14 mouse cellular contexts compared by ENCODE assay signal in genomic region chr6:29509086-29509485, GRCm38 (mm10). TPM values are rescaled to one million over a fixed set of nuclear protein-coding genes. Genes with fewer than 3 reads are reported as not detected.
DNase-seq lines count a peak whose midpoint lies in the region; ATAC-seq lines count a peak whose summit lies in the region.
"Had no signal": no experiment of that assay in that cellular context is flagged by ENCODE, and none has a peak within 500 bp of the region (broad histone marks: within the 10 kb centered on the region; RNA-seq: fewer than 3 reads in every experiment).

No protein-coding gene starts in this region.

- no peak for ATAC-seq in kidney, embryonic 16.5 days (ENCODE audit: low FRiP score, low TSS enrichment)
- peak; percentile 38; the same call in 1 of the 2 replicates for ATAC-seq in stomach, embryonic 14.5 days (ENCODE audit: insufficient number of reproducible peaks, insufficient read depth, low FRiP score, low read depth)

- no peak overlapping the region for H3K9ac ChIP-seq in kidney, embryonic 16.5 days (replicated peaks; ENCODE audit: low read length)
- H3K9ac ChIP-seq in stomach, embryonic 14.5 days (replicated peaks; ENCODE audit: low read depth, low read length): no peak overlapping the region
- H3K9ac ChIP-seq: hindbrain, embryonic 15.5 days had no signal

- DNase-seq in kidney, adult 11 months: no peak
- DNase-seq in gastrocnemius, postnatal 25 days: peak; percentile 70
- peak; percentile 36 for DNase-seq in heart, postnatal 25 days (ENCODE audit: low spot score)
- DNase-seq in frontal cortex, postnatal 14 days (ENCODE audit: low spot score in 2 of 2): no peak
- no peak for DNase-seq in adrenal gland, postnatal 4 days (ENCODE audit: low spot score in 2 of 2)
- DNase-seq in frontal cortex, postnatal 10 days (ENCODE audit: low spot score in 2 of 2): no peak
- DNase-seq: cerebellum, adult 8-10 months; thymus, postnatal 25 days had no signal

- no peak overlapping the region for H3K4me2 ChIP-seq in kidney, embryonic 16.5 days (replicated peaks; ENCODE audit: low read depth, low read length)
- H3K4me2 ChIP-seq in stomach, embryonic 14.5 days (replicated peaks; ENCODE audit: low read depth, low read length): no peak overlapping the region
- H3K4me2 ChIP-seq: hindbrain, embryonic 15.5 days had no signal

- intact Hi-C loops in heart, postnatal 25 days (cut with DNase I): no loop called here

- no peak overlapping the region for H3K4me3 ChIP-seq in kidney, embryonic 16.5 days (ENCODE audit: low read length)
- no peak overlapping the region for H3K4me3 ChIP-seq in stomach, embryonic 14.5 days (ENCODE audit: low read depth, low read length)
- H3K4me3 ChIP-seq: hindbrain, embryonic 15.5 days had no signal

- no peaks in the 10 kb centered on the region for H3K9me3 ChIP-seq in kidney, embryonic 16.5 days (ENCODE audit: low read length)
- H3K9me3 ChIP-seq in stomach, embryonic 14.5 days (ENCODE audit: control insufficient read depth, low read depth, low read length): no peaks in the 10 kb centered on the region
- H3K9me3 ChIP-seq: hindbrain, embryonic 15.5 days had no signal

- no peaks in the 10 kb centered on the region for H3K27me3 ChIP-seq in kidney, embryonic 16.5 days (ENCODE audit: insufficient read depth, low read length)
- H3K27me3 ChIP-seq in stomach, embryonic 14.5 days (ENCODE audit: control insufficient read depth, insufficient read depth, low read length): no peaks in the 10 kb centered on the region

- H3K36me3 ChIP-seq in kidney, embryonic 16.5 days (ENCODE audit: insufficient read depth, low read length): no peaks in the 10 kb centered on the region
- no peaks in the 10 kb centered on the region for H3K36me3 ChIP-seq in stomach, embryonic 14.5 days (ENCODE audit: control insufficient read depth, insufficient read depth, low read length)
- H3K36me3 ChIP-seq: hindbrain, embryonic 15.5 days had no signal

- peak overlapping the region; percentile 2; the same call in 1 of the 2 replicates for H3K27ac ChIP-seq in kidney, embryonic 16.5 days (ENCODE audit: low read length)
- H3K27ac ChIP-seq in stomach, embryonic 14.5 days (ENCODE audit: low read length): no peak overlapping the region
- H3K27ac ChIP-seq: hindbrain, embryonic 15.5 days had no signal

- H3K4me1 ChIP-seq in kidney, embryonic 16.5 days (ENCODE audit: insufficient read depth, low read length): peaks cover 31% of the 10 kb centered on the region
- peaks cover 25% of the 10 kb centered on the region for H3K4me1 ChIP-seq in stomach, embryonic 14.5 days (ENCODE audit: control insufficient read depth, insufficient read depth, low read length)

- WGBS in kidney, embryonic 16.5 days: 23% methylated on average over 2 of the region's 2 CpGs
- WGBS in stomach, embryonic 14.5 days: 31% methylated on average over 2 of the region's 2 CpGs

RNA-seq across cellular contexts. Expression of gene Kcp, which starts 1.3 kb away (rescaled TPM):
- 34.5 and 36.3 TPM in 2 replicates for polyA plus RNA-seq in kidney, embryonic 16.5 days (2015; fragmentation: Nextera tagmentation; extraction: Ambion mirVana)
- 1 to 10 TPM; 5.1 to 5.7 TPM for total RNA-seq in gastrocnemius, postnatal 25 days (2021)
- total RNA-seq in heart, postnatal 25 days (2021): 1 to 10 TPM; 4.4 to 4.6 TPM
- 25.0 and 30.4 TPM in 2 replicates for polyA plus RNA-seq in stomach, embryonic 14.5 days (2014; fragmentation: Nextera tagmentation; extraction: Ambion mirVana)
- total RNA-seq in adrenal gland, postnatal 4 days (2021): 10 to 100 TPM in 1 of 2 experiments, 1 to 10 TPM in 1; 9.0 to 14.2 TPM

RNA-seq across cellular contexts. Expression of gene Irf5, which starts 17.3 kb away (rescaled TPM):
- polyA plus RNA-seq in kidney, embryonic 16.5 days (2015; fragmentation: Nextera tagmentation; extraction: Ambion mirVana): 6.0 and 8.0 TPM in 2 replicates
- total RNA-seq in gastrocnemius, postnatal 25 days (2021): 1 to 10 TPM; 1.4 to 8.5 TPM
- 1 to 10 TPM; 2.7 to 4.2 TPM for total RNA-seq in heart, postnatal 25 days (2021)
- 6.4 and 7.2 TPM in 2 replicates for polyA plus RNA-seq in stomach, embryonic 14.5 days (2014; fragmentation: Nextera tagmentation; extraction: Ambion mirVana)
- 1 to 10 TPM; 4.5 to 4.7 TPM for total RNA-seq in adrenal gland, postnatal 4 days (2021)

RNA-seq across cellular contexts. Expression of gene Atp6v1fnb, which starts 37.8 kb away (rescaled TPM):
- 0.30 and 0.37 TPM in 2 replicates for polyA plus RNA-seq in kidney, embryonic 16.5 days (2015; fragmentation: Nextera tagmentation; extraction: Ambion mirVana)
- total RNA-seq in gastrocnemius, postnatal 25 days (2021): not detected
- total RNA-seq in heart, postnatal 25 days (2021): not detected
- 0.64 TPM in 1 of 2 replicates, not detected in the other for polyA plus RNA-seq in stomach, embryonic 14.5 days (2014; fragmentation: Nextera tagmentation; extraction: Ambion mirVana)
- 1 to 10 TPM in 1 of 2 experiments, under 1 TPM in 1; 0.92 to 1.1 TPM for total RNA-seq in adrenal gland, postnatal 4 days (2021)
- total RNA-seq: liver, adult 2 months had no signal
- polyA plus RNA-seq: frontal cortex, adult 2 months; liver, adult 2 months; spleen, adult 2 months had no signal

RNA-seq across cellular contexts. Expression of gene Atp6v1f, which starts 41.6 kb away (rescaled TPM):
- 302 and 320 TPM in 2 replicates for polyA plus RNA-seq in kidney, embryonic 16.5 days (2015; fragmentation: Nextera tagmentation; extraction: Ambion mirVana)
- total RNA-seq in gastrocnemius, postnatal 25 days (2021): 100 to 1,000 TPM in 1 of 2 experiments, 10 to 100 TPM in 1; 90.2 to 102 TPM
- total RNA-seq in heart, postnatal 25 days (2021): 100 to 1,000 TPM in 1 of 2 experiments, 10 to 100 TPM in 1; 99.3 to 109 TPM
- polyA plus RNA-seq in stomach, embryonic 14.5 days (2014; fragmentation: Nextera tagmentation; extraction: Ambion mirVana): 235 and 266 TPM in 2 replicates
- 100 to 1,000 TPM; 174 to 181 TPM for total RNA-seq in adrenal gland, postnatal 4 days (2021)

Comparison
In these comparisons a context has a peak if more than half of its experiments do, and no peak if none do; other contexts are left out.
1. DNase-seq: peak in gastrocnemius, postnatal 25 days (single experiment) and heart, postnatal 25 days (single experiment); none in kidney, adult 11 months (single experiment), frontal cortex, postnatal 14 days (0 of 2), adrenal gland, postnatal 4 days (0 of 2) and frontal cortex, postnatal 10 days (0 of 2).